Mouse (Mus musculus): Measurements from ENCODE around the gene Raf1. TPM values are rescaled to one million over a fixed set of nuclear protein-coding genes. Genes with fewer than 3 reads are reported as not detected.
"Not testable (repeated sequence)": the region's sequence is repeated elsewhere in the genome, so short reads cannot be mapped to it uniquely, and the experiment has no call there.

Raf1 gene
- polyA plus RNA-seq, 3 experiments from 2014 or later = 52.6 to 72.0 (median 66.5) TPM

- no peak for ATAC-seq
Measured at GRCm38 (mm10) chr6:115681066-115681465, 4.6 kb upstream of the Raf1 start.

GRCm38 (mm10) chr6:115678012-115678411 is 1.6 kb upstream of the Raf1 start:
- no peak for ATAC-seq

- ATAC-seq = peak; percentile 33
Measured at GRCm38 (mm10) chr6:115677441-115677840, 1.0 kb upstream of the Raf1 start.

GRCm38 (mm10) chr6:115675508-115676336 is 713 bp downstream of the Raf1 start:
- ATAC-seq = peak; percentile 5

GRCm38 (mm10) chr6:115675166-115675507 is 1.3 kb downstream of the Raf1 start:
- ATAC-seq = no peak

GRCm38 (mm10) chr6:115674316-115674715 is 2.1 kb downstream of the Raf1 start:
- no peak for ATAC-seq

GRCm38 (mm10) chr6:115672700-115673099 is 3.7 kb downstream of the Raf1 start:
- no peak for ATAC-seq

- ATAC-seq = no peak
Measured at GRCm38 (mm10) chr6:115666641-115667040, 9.8 kb downstream of the Raf1 start.

- ATAC-seq = no peak
Measured at GRCm38 (mm10) chr6:115664268-115664667, 12.2 kb downstream of the Raf1 start.

- ATAC-seq = no peak
Measured at GRCm38 (mm10) chr6:115658802-115659201, 17.6 kb downstream of the Raf1 start.

GRCm38 (mm10) chr6:115653939-115654338 is 22.5 kb downstream of the Raf1 start:
- no peak for ATAC-seq

GRCm38 (mm10) chr6:115651719-115652118 is 24.7 kb downstream of the Raf1 start:
- no peak for ATAC-seq

GRCm38 (mm10) chr6:115650476-115651427 is 25.7 kb downstream of the Raf1 start:
- ATAC-seq = no peak

GRCm38 (mm10) chr6:115649792-115650365 is 26.6 kb downstream of the Raf1 start:
- peak; percentile 59 for ATAC-seq

- no peak for ATAC-seq
Measured at GRCm38 (mm10) chr6:115643315-115643714, 33.1 kb downstream of the Raf1 start.

GRCm38 (mm10) chr6:115638188-115638587 is 38.2 kb downstream of the Raf1 start:
- not testable (repeated sequence) for ATAC-seq

- no peak for ATAC-seq
Measured at GRCm38 (mm10) chr6:115634015-115634414, 42.4 kb downstream of the Raf1 start.

- ATAC-seq = no peak
Measured at GRCm38 (mm10) chr6:115631056-115631795, 45.2 kb downstream of the Raf1 start.

GRCm38 (mm10) chr6:115626121-115626520 is 50.3 kb downstream of the Raf1 start:
- no peak for ATAC-seq

GRCm38 (mm10) chr6:115620942-115621341 is 55.5 kb downstream of the Raf1 start:
- ATAC-seq = no peak

- peak; percentile 33 for ATAC-seq
Measured at GRCm38 (mm10) chr6:115619818-115620217, 56.6 kb downstream of the Raf1 start.

- ATAC-seq = no peak
Measured at GRCm38 (mm10) chr6:115615983-115616382, 60.5 kb downstream of the Raf1 start.
